ENCODE assay signal across 12 mouse cellular contexts in the genomic region with DNA sequence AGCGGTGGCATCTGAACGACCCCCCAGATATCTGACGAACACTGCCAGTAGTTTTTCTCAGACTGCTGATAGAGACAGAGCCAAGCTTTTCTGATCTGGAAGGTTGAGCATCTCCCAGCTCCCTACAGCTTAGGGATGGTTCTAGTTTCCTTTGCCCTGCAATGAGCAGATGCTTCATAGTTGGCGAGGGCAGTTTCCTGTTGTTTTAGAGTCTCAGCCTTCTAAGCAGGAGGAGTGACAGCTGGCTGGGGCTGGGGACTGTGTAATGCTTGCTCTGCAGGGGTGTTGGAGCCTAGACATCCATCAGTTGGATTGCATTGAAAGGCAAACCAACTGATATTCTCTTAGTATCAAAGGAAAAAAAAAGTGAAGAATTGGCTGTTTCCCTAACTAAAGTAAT. TPM values are rescaled to one million over a fixed set of nuclear protein-coding genes. Genes with fewer than 3 reads are reported as not detected.
DNase-seq lines count a peak whose midpoint lies in the region; TF ChIP-seq lines count a peak whose summit lies in the region.
"Had no signal": no experiment of that assay in that cellular context is flagged by ENCODE, and none has a peak within 500 bp of the region (broad histone marks: within the 10 kb centered on the region; RNA-seq: fewer than 3 reads in every experiment).

No protein-coding gene starts in this region.

- TF ChIP-seq CTCF in brain, embryonic 14.5 days (IDR thresholded peaks at IDR 0.05; ENCODE audit: borderline replicate concordance, extremely low read depth, insufficient read depth, insufficient read length), result no peak

- peak; percentile 17 to 43 for DNase-seq in cerebellum, postnatal 25 days
- no peak for DNase-seq in cerebellum, adult 8-10 months
- DNase-seq in layer of hippocampus, adult 9-11 months, result peak; percentile 23
- DNase-seq in layer of hippocampus, postnatal 25 days (ENCODE audit: extremely low spot score in 1 of 2, low spot score in 1 of 2), result no peak
- DNase-seq in Muller cell, postnatal 12 days (ENCODE audit: inconsistent ontology term), result peak; percentile 17
- DNase-seq in brain, embryonic 14.5 days (ENCODE audit: low read depth), result peak; percentile 13
- DNase-seq in spleen, postnatal 14 days (ENCODE audit: low spot score in 2 of 2), result no peak
- DNase-seq: adrenal gland, adult 2 months; cerebellum, adult 11-12 months; heart, postnatal 36 days; kidney, postnatal 25 days; right cerebral cortex, postnatal 14 days had no signal

- no peak for TF ChIP-seq POLR2A in brain, embryonic 14.5 days (IDR thresholded peaks at IDR 0.05; ENCODE audit: borderline replicate concordance, extremely low read depth, insufficient read depth, insufficient read length, poor library complexity, severe bottlenecking)

RNA-seq across cellular contexts. Expression of a gene that starts 56.6 kb away (rescaled TPM):
- total RNA-seq in layer of hippocampus, postnatal 25 days (2021), result 10 to 100 TPM in 1 of 2 experiments, 1 to 10 TPM in 1; 7.7 to 11.4 TPM
- 1.4 and 3.2 TPM in 2 replicates for polyA plus RNA-seq in brain, embryonic 14.5 days (2012; rRNA removed)

RNA-seq across cellular contexts. Expression of a gene that starts 56.9 kb away (rescaled TPM):
- 10 to 100 TPM; 11.4 to 12.3 TPM for total RNA-seq in layer of hippocampus, postnatal 25 days (2021)
- 5.2 and 5.3 TPM in 2 replicates for polyA plus RNA-seq in brain, embryonic 14.5 days (2012; rRNA removed)

Comparison
In these comparisons a context has a peak if more than half of its experiments do, and no peak if none do; other contexts are left out.
1. DNase-seq: peak in cerebellum, postnatal 25 days (2 of 2), layer of hippocampus, adult 9-11 months (single experiment), Muller cell, postnatal 12 days (single experiment) and brain, embryonic 14.5 days (single experiment); none in cerebellum, adult 8-10 months (single experiment), layer of hippocampus, postnatal 25 days (0 of 2) and spleen, postnatal 14 days (0 of 2).